8 mouse cellular contexts compared by ENCODE assay signal in the genomic region with DNA sequence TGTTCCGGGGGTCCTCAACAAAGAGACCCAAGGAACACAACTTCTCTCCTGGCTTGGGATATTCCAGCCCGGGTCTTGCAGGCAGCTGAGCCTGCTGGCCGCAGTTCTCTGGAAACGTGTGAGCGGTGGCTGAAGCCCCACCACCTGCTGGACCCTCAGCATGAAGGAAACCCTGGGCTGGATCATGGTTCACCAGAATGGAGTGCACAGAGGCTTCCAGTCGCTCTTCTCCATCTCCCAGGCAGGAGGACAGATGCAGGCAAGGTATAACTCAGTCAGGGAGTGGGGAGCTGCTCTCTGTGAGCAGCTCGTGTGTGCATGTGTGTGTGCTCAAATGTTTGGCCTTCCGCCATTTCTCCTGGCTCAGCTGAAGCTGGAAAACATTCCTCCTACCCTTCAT. TPM values are rescaled to one million over a fixed set of nuclear protein-coding genes. Genes with fewer than 3 reads are reported as not detected.
DNase-seq lines count a peak whose midpoint lies in the region; ATAC-seq and TF ChIP-seq lines count a peak whose summit lies in the region.

No protein-coding gene starts in this region.

- H3K4me1 ChIP-seq in forebrain, embryonic 16.5 days (replicated peaks; ENCODE audit: control insufficient read depth, insufficient read depth, low read length) = peaks cover 97% of the 10 kb centered on the region
- H3K4me1 ChIP-seq in lung, postnatal 0 days (ENCODE audit: insufficient read depth, low read depth, low read length) = no peaks in the 10 kb centered on the region

- H3K27me3 ChIP-seq in forebrain, embryonic 16.5 days (replicated peaks; ENCODE audit: control insufficient read depth, insufficient read depth, low read length) = no peaks in the 10 kb centered on the region
- H3K27me3 ChIP-seq in lung, postnatal 0 days (replicated peaks; ENCODE audit: insufficient read depth, low read length) = peaks cover 13% of the 10 kb centered on the region

- H3K9ac ChIP-seq in forebrain, embryonic 16.5 days (replicated peaks; ENCODE audit: low read depth, low read length) = peak overlapping the region; percentile 35
- no peak overlapping the region for H3K9ac ChIP-seq in lung, postnatal 0 days (replicated peaks; ENCODE audit: low read depth)

- no peaks in the 10 kb centered on the region for H3K9me3 ChIP-seq in forebrain, embryonic 16.5 days (ENCODE audit: control insufficient read depth, low read length)
- H3K9me3 ChIP-seq in lung, postnatal 0 days (ENCODE audit: low read length) = no peaks in the 10 kb centered on the region

- peak; percentile 92 for DNase-seq in ES-CJ7 (ENCODE audit: low read depth, low spot score)
- DNase-seq in cerebellum, adult 18-20 months = peak; percentile 94 to 95
- peak; percentile 78 to 79 for DNase-seq in layer of hippocampus, adult 2 months (ENCODE audit: low spot score in 2 of 2)
- peak; percentile 88 for DNase-seq in lung, postnatal 0 days (ENCODE audit: low spot score)
- peak; percentile 94 for DNase-seq in retina, embryonic 14.5 days (ENCODE audit: low spot score)

- 7% methylated on average over 8 of the region's 8 CpGs for WGBS in forebrain, embryonic 16.5 days
- WGBS in lung, postnatal 0 days = 8% methylated on average over 8 of the region's 8 CpGs

- TF ChIP-seq EP300 in lung, postnatal 0 days (IDR thresholded peaks at IDR 0.05) = no peak

- H3K36me3 ChIP-seq in forebrain, embryonic 16.5 days (ENCODE audit: control insufficient read depth, insufficient read depth) = no peaks in the 10 kb centered on the region
- H3K36me3 ChIP-seq in lung, postnatal 0 days (ENCODE audit: insufficient read depth, low read length) = no peaks in the 10 kb centered on the region

- TF ChIP-seq CTCF in layer of hippocampus, adult 2 months (conservative IDR thresholded peaks at IDR 0.05) = 0 out of 2 replicates have a peak, but pooled peaks have one; percentile 5
- TF ChIP-seq CTCF in lung, postnatal 0 days (IDR thresholded peaks at IDR 0.05) = 0 out of 2 replicates have a peak, but pooled peaks have one; percentile 9

- peak overlapping the region; percentile 34 for H3K4me2 ChIP-seq in forebrain, embryonic 16.5 days (ENCODE audit: low read length)
- H3K4me2 ChIP-seq in lung, postnatal 0 days (replicated peaks; ENCODE audit: low read depth, low read length) = no peak overlapping the region

- ATAC-seq in forebrain, embryonic 16.5 days = peak; percentile 50
- peak; percentile 86 to 89 for ATAC-seq in hematopoietic stem cell, adult 5-6 weeks (replicated peaks in 1 of 2; ENCODE audit: insufficient read depth in 1 of 2, low FRiP score in 2 of 2, low TSS enrichment in 1 of 2, low read depth in 1 of 2, poor library complexity in 2 of 2, severe bottlenecking in 2 of 2)
- ATAC-seq in lung, postnatal 0 days = peak; percentile 86
- ATAC-seq in activated CD4-positive, CD25-positive, alpha-beta regulatory T cell, adult 4 months = no peak

- 0 out of 2 replicates have a peak overlapping the region, but pooled peaks have one; percentile 6 for H3K4me3 ChIP-seq in forebrain, embryonic 16.5 days (replicated peaks; ENCODE audit: low read length)
- H3K4me3 ChIP-seq in layer of hippocampus, adult 2 months = peak overlapping the region; percentile 59; the same call in 1 of the 2 replicates
- H3K4me3 ChIP-seq in lung, postnatal 0 days (ENCODE audit: low read depth, low read length) = no peak overlapping the region

- peak overlapping the region; percentile 97 for H3K27ac ChIP-seq in forebrain, embryonic 16.5 days (ENCODE audit: low read length)
- peak overlapping the region; percentile 97 for H3K27ac ChIP-seq in layer of hippocampus, adult 2 months
- H3K27ac ChIP-seq in lung, postnatal 0 days (ENCODE audit: low read length) = no peak overlapping the region

RNA-seq across cellular contexts. Expression of gene Srcin1, which starts 7.3 kb away (rescaled TPM):
- 7.0 and 9.9 TPM in 2 replicates for polyA plus RNA-seq in forebrain, embryonic 16.5 days (2015; fragmentation: Nextera tagmentation; extraction: Ambion mirVana)
- total RNA-seq in hematopoietic stem cell, adult 5-6 weeks (2017) = not detected in 2 replicates
- 100 to 1,000 TPM; 226 to 232 TPM for total RNA-seq in layer of hippocampus, adult 2 months (2021)
- 0.36 and 0.45 TPM in 2 replicates for polyA plus RNA-seq in lung, postnatal 0 days (2015; fragmentation: Nextera tagmentation; extraction: Ambion mirVana)
- polyA plus RNA-seq in activated CD4-positive, CD25-positive, alpha-beta regulatory T cell, adult 4 months (2017; shearing (Covaris generic)) = not detected
